Mouse (Mus musculus) midbrain, embryonic 11.5 days (tissue): ENCODE measurements around the gene Ikzf4. TPM values are rescaled to one million over a fixed set of nuclear protein-coding genes. Genes with fewer than 3 reads are reported as not detected.

Experiments
- ATAC-seq: fragments of 200-750 bp; cut with Nextera tagmentation; 2 replicates; pipeline ENCODE4 v1.8.0; 2017; ENCODE audit warnings: moderate TSS enrichment, moderate library complexity; ENCODE audit not compliant: low FRiP score
- DNase-seq: peaks from one replicate; pipeline ENCODE4 v3.0.0; 2015; ENCODE audit warnings: low spot score; ENCODE audit errors: missing footprints
- H3K27ac ChIP-seq: fragments of 300-500 bp; sonication (generic); 2 replicates; pipeline ENCODE4 v1.5.1; 2014; ENCODE audit warnings: low read depth, low read length
- H3K27me3 ChIP-seq: fragments of 300-500 bp; sonication (generic); 2 replicates; pipeline ENCODE4 v1.6.1; 2014; ENCODE audit warnings: mild to moderate bottlenecking, low read length, moderate library complexity, mixed read lengths; ENCODE audit not compliant: control insufficient read depth, insufficient read depth
- H3K36me3 ChIP-seq: fragments of 300-500 bp; sonication (generic); 2 replicates; pipeline ENCODE4 v1.6.1; 2014; ENCODE audit warnings: mild to moderate bottlenecking, low read length, moderate library complexity, mixed read lengths; ENCODE audit not compliant: control insufficient read depth, insufficient read depth
- H3K4me1 ChIP-seq: fragments of 300-500 bp; sonication (generic); 2 replicates; pipeline ENCODE4 v1.6.1; 2014; ENCODE audit warnings: low read length; ENCODE audit not compliant: control insufficient read depth, insufficient read depth
- H3K4me2 ChIP-seq: fragments of 300-500 bp; sonication (generic); 2 replicates; pipeline ENCODE4 v1.6.1; 2014; ENCODE audit warnings: mild to moderate bottlenecking, moderate library complexity
- H3K4me3 ChIP-seq: fragments of 300-500 bp; sonication (generic); 2 replicates; pipeline ENCODE4 v1.5.1; 2014; ENCODE audit warnings: low read depth, low read length
- H3K9ac ChIP-seq: fragments of 300-500 bp; sonication (generic); 2 replicates; pipeline ENCODE4 v1.6.1; 2014; ENCODE audit warnings: low read length
- H3K9me3 ChIP-seq: fragments of 300-500 bp; sonication (generic); 2 replicates; pipeline ENCODE4 v1.6.1; 2016; ENCODE audit warnings: low read length; ENCODE audit not compliant: control insufficient read depth
- WGBS: fragments of 180-500 bp; shearing (Covaris S2); extraction: QIAGEN DNeasy Blood & Tissue Kit; methylation state at CpG from one replicate; pipeline ENCODE4 v1.1.7; 2014; 5-methylcytosine and 5-hydroxymethylcytosine counted together
- polyA plus RNA-seq: library from polyadenylated mRNA; unstranded; fragments of >200 nt; fragmentation: Nextera tagmentation; extraction: Ambion mirVana; gene quantifications from 2 replicates; pipeline ENCODE4 v1.2.1, GENCODE M21; 2014

The Ikzf4 gene
- polyA plus RNA-seq, 1 experiment from 2014 or later = 4.2 TPM

- Histone ChIP-seq H3K27me3 (no peaks in the 10 kb centered on the region), H3K4me2 (no peak overlapping the region), H3K4me1 (no peaks in the 10 kb centered on the region), H3K9me3 (no peaks in the 10 kb centered on the region), H3K36me3 (no peaks in the 10 kb centered on the region), H3K27ac (no peak overlapping the region), H3K9ac (no peak overlapping the region), H3K4me3 (no peak overlapping the region)
- no peak for DNase-seq
- ATAC-seq = no peak
- 93% methylated on average over 1 of the region's 1 CpGs for WGBS
Measured at GRCm38 (mm10) chr10:128601499-128601898, 44.3 kb downstream of the Ikzf4 start.

- H3K9me3 ChIP-seq = no peaks in the 10 kb centered on the region
- no peak overlapping the region for H3K4me2 ChIP-seq
- no peak overlapping the region for H3K27ac ChIP-seq
- no peaks in the 10 kb centered on the region for H3K27me3 ChIP-seq
- ATAC-seq = no peak
- no peaks in the 10 kb centered on the region for H3K36me3 ChIP-seq
- DNase-seq = no peak
- no peak overlapping the region for H3K4me3 ChIP-seq
- H3K9ac ChIP-seq = no peak overlapping the region
- H3K4me1 ChIP-seq = no peaks in the 10 kb centered on the region
- WGBS = 86% methylated on average over 2 of the region's 2 CpGs
Measured at GRCm38 (mm10) chr10:128598476-128598875, 47.3 kb downstream of the Ikzf4 start.

DNA sequence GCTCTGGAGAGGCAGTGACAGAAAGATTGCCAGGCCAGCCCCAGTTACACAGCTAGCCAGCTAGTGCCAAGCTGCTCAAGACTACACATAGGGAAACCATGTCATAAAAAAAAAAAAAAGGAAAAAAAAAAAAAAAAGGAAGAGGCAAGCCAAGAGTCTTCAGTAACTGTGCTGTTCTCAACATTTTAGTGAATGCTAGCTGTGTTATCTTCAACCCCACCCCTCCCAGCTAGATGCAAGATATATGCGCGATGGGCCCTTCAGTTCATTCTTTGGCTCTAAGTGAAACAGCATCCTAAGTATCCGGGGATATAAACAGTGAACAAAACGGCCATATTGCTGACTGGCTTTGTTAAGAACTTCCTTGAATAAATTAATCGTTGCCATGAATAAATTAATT lies 53.0 kb downstream of the Ikzf4 start:
- Histone ChIP-seq H3K4me1 (peaks cover 5% of the 10 kb centered on the region; the same call in 1 of the 2 replicates), H3K9me3 (no peaks in the 10 kb centered on the region), H3K36me3 (no peaks in the 10 kb centered on the region), H3K27me3 (peaks cover 20% of the 10 kb centered on the region), H3K9ac (no peak overlapping the region), H3K4me3 (no peak overlapping the region), H3K27ac (no peak overlapping the region), H3K4me2 (no peak overlapping the region)
- ATAC-seq (no peak), DNase-seq (no peak)
- 81% methylated on average over 5 of the region's 5 CpGs for WGBS

DNA sequence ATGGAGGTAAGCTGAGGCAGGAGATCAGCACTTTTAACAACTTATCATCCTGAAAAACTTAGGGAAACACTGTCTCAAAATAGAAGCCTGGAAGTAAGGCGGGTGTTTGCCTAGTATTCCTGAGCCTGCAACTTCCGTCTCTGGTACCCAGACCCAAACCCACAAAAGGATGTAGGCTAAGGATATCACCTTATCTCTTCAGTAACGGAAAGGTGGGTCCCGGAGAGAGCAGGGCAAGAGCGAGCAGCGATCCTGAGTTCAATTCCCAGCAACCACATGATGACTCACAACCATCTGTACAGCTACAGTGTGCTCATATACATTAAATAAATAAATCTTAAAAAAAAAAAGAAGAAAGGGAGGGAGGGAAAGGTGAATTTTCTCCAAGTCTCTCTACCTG lies 54.4 kb downstream of the Ikzf4 start:
- Histone ChIP-seq H3K4me1 (peaks cover 5% of the 10 kb centered on the region; the same call in 1 of the 2 replicates), H3K27me3 (peaks cover 32% of the 10 kb centered on the region), H3K4me3 (no peak overlapping the region), H3K9ac (no peak overlapping the region), H3K27ac (no peak overlapping the region), H3K9me3 (no peaks in the 10 kb centered on the region), H3K4me2 (no peak overlapping the region), H3K36me3 (no peaks in the 10 kb centered on the region)
- DNase-seq (no peak), ATAC-seq (no peak)
- 89% methylated on average over 6 of the region's 6 CpGs for WGBS

GRCm38 (mm10) chr10:128590193-128590690 lies 55.5 kb downstream of the Ikzf4 start:
- peak overlapping the region; percentile 64 for H3K4me3 ChIP-seq
- H3K9me3 ChIP-seq = no peaks in the 10 kb centered on the region
- no peak overlapping the region for H3K27ac ChIP-seq
- H3K27me3 ChIP-seq = peaks cover 32% of the 10 kb centered on the region
- peaks cover 5% of the 10 kb centered on the region; the same call in 1 of the 2 replicates for H3K4me1 ChIP-seq
- peak overlapping the region; percentile 60 for H3K9ac ChIP-seq
- under 1% methylated on average over 43 of the region's 43 CpGs for WGBS
- peak; percentile 79 for ATAC-seq
- peak; percentile 98 for DNase-seq
- H3K36me3 ChIP-seq = no peaks in the 10 kb centered on the region
- peak overlapping the region; percentile 99 for H3K4me2 ChIP-seq

- Histone ChIP-seq H3K9ac (peak within 1 kb of the TSS; percentile 60), H3K9me3 (no peaks in the 10 kb centered on the region), H3K4me1 (peaks cover 5% of the 10 kb centered on the region; the same call in 1 of the 2 replicates), H3K4me2 (peak within 1 kb of the TSS; percentile 99), H3K36me3 (no peaks in the 10 kb centered on the region), H3K4me3 (peak within 1 kb of the TSS; percentile 64), H3K27ac (no peak within 1 kb of the TSS), H3K27me3 (peaks cover 32% of the 10 kb centered on the region)
- ATAC-seq = peak; percentile 57
- peak; percentile 96 for DNase-seq
- under 1% methylated on average over 43 of the region's 43 CpGs for whole genome bisulfite sequencing
Measured at GRCm38 (mm10) chr10:128589464-128590192, 56.2 kb downstream of the Ikzf4 start, which contains the start of gene Erbb3. Gene Erbb3, minus strand, starts transcription at chr10:128589652.

GRCm38 (mm10) chr10:128588775-128589463 lies 56.9 kb downstream of the Ikzf4 start:
- DNase-seq = peak; percentile 86
- Histone ChIP-seq H3K27me3 (peaks cover 32% of the 10 kb centered on the region), H3K27ac (no peak overlapping the region)

GRCm38 (mm10) chr10:128588136-128588535 lies 57.7 kb downstream of the Ikzf4 start:
- Histone ChIP-seq H3K36me3 (no peaks in the 10 kb centered on the region), H3K9me3 (no peaks in the 10 kb centered on the region), H3K9ac (no peak overlapping the region), H3K4me1 (peaks cover 5% of the 10 kb centered on the region; the same call in 1 of the 2 replicates), H3K4me3 (no peak overlapping the region), H3K27me3 (peaks cover 32% of the 10 kb centered on the region), H3K4me2 (no peak overlapping the region), H3K27ac (no peak overlapping the region)
- WGBS = 20% methylated on average over 1 of the region's 1 CpGs
- DNase-seq (no peak), ATAC-seq (no peak)

More at GRCm38 (mm10) chr10:128588775-128589463, 56.9 kb downstream of the Ikzf4 start:
- peak; percentile 36 for ATAC-seq
- H3K4me2 ChIP-seq = peak overlapping the region; percentile 99
- H3K9me3 ChIP-seq = no peaks in the 10 kb centered on the region
- no peaks in the 10 kb centered on the region for H3K36me3 ChIP-seq
- 3% methylated on average over 23 of the region's 23 CpGs for WGBS
- peaks cover 5% of the 10 kb centered on the region; the same call in 1 of the 2 replicates for H3K4me1 ChIP-seq
- peak overlapping the region; percentile 64 for H3K4me3 ChIP-seq
- H3K9ac ChIP-seq = peak overlapping the region; percentile 20; the same call in 1 of the 2 replicates

GRCm38 (mm10) chr10:128587697-128588096 lies 58.1 kb downstream of the Ikzf4 start:
- H3K9ac ChIP-seq = no peak overlapping the region
- ATAC-seq = no peak
- WGBS = 60% methylated on average over 8 of the region's 8 CpGs

More at GRCm38 (mm10) chr10:128587697-128588096, 58.1 kb downstream of the Ikzf4 start:
- Histone ChIP-seq H3K27me3 (peaks cover 32% of the 10 kb centered on the region), H3K9me3 (no peaks in the 10 kb centered on the region), H3K4me2 (no peak overlapping the region), H3K4me1 (peaks cover 5% of the 10 kb centered on the region; the same call in 1 of the 2 replicates), H3K27ac (no peak overlapping the region), H3K36me3 (no peaks in the 10 kb centered on the region), H3K4me3 (no peak overlapping the region)
- DNase-seq = no peak
